In genomic region chrX:83740533-83740932, GRCm38 (mm10) we compare ENCODE assay signal across 12 mouse cellular contexts.
DNase-seq lines count a peak whose midpoint lies in the region; ATAC-seq and TF ChIP-seq lines count a peak whose summit lies in the region.
"Had no signal": no experiment of that assay in that cellular context is flagged by ENCODE, and none has a peak within 500 bp of the region (broad histone marks: within the 10 kb centered on the region; RNA-seq: fewer than 3 reads in every experiment).

No protein-coding gene starts in this region.

- no peak overlapping the region for H3K4me3 ChIP-seq in kidney, embryonic 14.5 days (ENCODE audit: low read length)
- no peak overlapping the region for H3K4me3 ChIP-seq in midbrain, postnatal 0 days (ENCODE audit: low read depth, low read length)
- H3K4me3 ChIP-seq in midbrain, embryonic 15.5 days = no peak overlapping the region
- H3K4me3 ChIP-seq: forebrain, embryonic 13.5 days; neural tube, embryonic 13.5 days had no signal

- TF ChIP-seq CTCF in midbrain, postnatal 0 days (IDR thresholded peaks at IDR 0.05) = peak; percentile 65

- no peaks in the 10 kb centered on the region for H3K27me3 ChIP-seq in kidney, embryonic 14.5 days (ENCODE audit: control insufficient read depth, insufficient read depth, low read length)
- H3K27me3 ChIP-seq in midbrain, postnatal 0 days (ENCODE audit: insufficient read depth, low read length) = no peaks in the 10 kb centered on the region
- H3K27me3 ChIP-seq in midbrain, embryonic 15.5 days (replicated peaks) = no peaks in the 10 kb centered on the region
- H3K27me3 ChIP-seq: forebrain, embryonic 13.5 days; neural tube, embryonic 13.5 days had no signal

- DNase-seq in cerebellum, postnatal 10 days = peak; percentile 30 to 40
- no peak for DNase-seq in cerebellum, adult 9-11 months
- DNase-seq in kidney, postnatal 14 days = peak; percentile 0
- peak; percentile 29 for DNase-seq in midbrain, postnatal 0 days (ENCODE audit: low spot score)
- peak; percentile 19 for DNase-seq in telencephalon, adult 2 months (ENCODE audit: low read depth, low spot score)
- DNase-seq in right cerebral cortex, postnatal 14 days = no peak
- DNase-seq: cerebellum, adult 11-12 months had no signal

- no peaks in the 10 kb centered on the region for H3K4me1 ChIP-seq in kidney, embryonic 14.5 days (ENCODE audit: control insufficient read depth, insufficient read depth, low read length)
- no peaks in the 10 kb centered on the region for H3K4me1 ChIP-seq in midbrain, postnatal 0 days (ENCODE audit: insufficient read depth, low read length)
- no peaks in the 10 kb centered on the region for H3K4me1 ChIP-seq in midbrain, embryonic 15.5 days
- H3K4me1 ChIP-seq: forebrain, embryonic 13.5 days; neural tube, embryonic 13.5 days had no signal

- H3K9me3 ChIP-seq in kidney, embryonic 14.5 days (ENCODE audit: control insufficient read depth, low read length) = no peaks in the 10 kb centered on the region
- H3K9me3 ChIP-seq in midbrain, postnatal 0 days (ENCODE audit: low read length) = no peaks in the 10 kb centered on the region
- H3K9me3 ChIP-seq in midbrain, embryonic 15.5 days = no peaks in the 10 kb centered on the region
- H3K9me3 ChIP-seq: forebrain, embryonic 13.5 days; neural tube, embryonic 13.5 days had no signal

- H3K4me2 ChIP-seq in kidney, embryonic 14.5 days (replicated peaks; ENCODE audit: low read depth, low read length) = no peak overlapping the region
- H3K4me2 ChIP-seq in midbrain, postnatal 0 days (ENCODE audit: low read depth, low read length, poor library complexity, severe bottlenecking) = no peak overlapping the region
- H3K4me2 ChIP-seq in midbrain, embryonic 15.5 days = no peak overlapping the region
- H3K4me2 ChIP-seq: forebrain, embryonic 13.5 days; neural tube, embryonic 13.5 days had no signal

- no peaks in the 10 kb centered on the region for H3K36me3 ChIP-seq in kidney, embryonic 14.5 days (ENCODE audit: control insufficient read depth, insufficient read depth, low read length)
- no peaks in the 10 kb centered on the region for H3K36me3 ChIP-seq in midbrain, postnatal 0 days (ENCODE audit: insufficient read depth, low read length)
- no peaks in the 10 kb centered on the region for H3K36me3 ChIP-seq in midbrain, embryonic 15.5 days (replicated peaks)
- H3K36me3 ChIP-seq: neural tube, embryonic 13.5 days had no signal

- 13% methylated on average over 1 of the region's 1 CpGs for WGBS in kidney, embryonic 14.5 days
- 21% methylated on average over 1 of the region's 1 CpGs for WGBS in midbrain, postnatal 0 days
- 16% methylated on average over 1 of the region's 1 CpGs for WGBS in midbrain, embryonic 15.5 days

- ATAC-seq in kidney, embryonic 14.5 days (ENCODE audit: low FRiP score, low TSS enrichment) = no peak
- ATAC-seq in midbrain, postnatal 0 days (ENCODE audit: low FRiP score) = no peak
- ATAC-seq in midbrain, embryonic 15.5 days (replicated peaks) = no peak
- ATAC-seq: forebrain, embryonic 13.5 days had no signal

- no peak overlapping the region for H3K9ac ChIP-seq in kidney, embryonic 14.5 days (ENCODE audit: low read depth, low read length)
- H3K9ac ChIP-seq in midbrain, postnatal 0 days (replicated peaks; ENCODE audit: low read length, poor library complexity, severe bottlenecking) = no peak overlapping the region
- H3K9ac ChIP-seq in midbrain, embryonic 15.5 days = no peak overlapping the region
- H3K9ac ChIP-seq: forebrain, embryonic 13.5 days; neural tube, embryonic 13.5 days had no signal

- no peak overlapping the region for H3K27ac ChIP-seq in kidney, embryonic 14.5 days (ENCODE audit: low read depth, low read length)
- no peak overlapping the region for H3K27ac ChIP-seq in midbrain, postnatal 0 days (ENCODE audit: low read depth, low read length)
- H3K27ac ChIP-seq in midbrain, embryonic 15.5 days = no peak overlapping the region
- H3K27ac ChIP-seq: forebrain, embryonic 13.5 days; macrophage; neural tube, embryonic 13.5 days had no signal

Comparison
In these comparisons a context has a peak if more than half of its experiments do, and no peak if none do; other contexts are left out.
1. DNase-seq: peak in cerebellum, postnatal 10 days (2 of 2), kidney, postnatal 14 days (single experiment), midbrain, postnatal 0 days (single experiment) and telencephalon, adult 2 months (single experiment); none in cerebellum, adult 9-11 months (single experiment) and right cerebral cortex, postnatal 14 days (single experiment).